Mouse (Mus musculus): ENCODE data around the gene Harbi1.

GRCm38 (mm10) chr2:91667747-91668146 is 42.9 kb upstream of the Harbi1 start:
- no peak for TF ChIP-seq CTCF (IDR thresholded peaks at IDR 0.05; ENCODE audit: borderline replicate concordance, insufficient read depth, low read depth, low read length)
- TF ChIP-seq POLR2A (IDR thresholded peaks at IDR 0.05; ENCODE audit: borderline replicate concordance, insufficient read depth, low read length): no peak

All from cerebellum, adult 2 months (tissue).